Mouse (Mus musculus): ENCODE data around the gene Slc35e3.

- TF ChIP-seq CTCF (IDR thresholded peaks at IDR 0.05; ENCODE audit: insufficient read depth, low read length) = no peak
- TF ChIP-seq POLR2A (IDR thresholded peaks at IDR 0.05; ENCODE audit: borderline replicate concordance, extremely low read depth, low read depth, low read length) = no peak
Measured at GRCm38 (mm10) chr10:117790011-117790410, 43.8 kb upstream of the Slc35e3 start.
